Mouse (Mus musculus) yolk sac, embryonic 10.5 days (tissue): Measurements from ENCODE around the gene Dapl1.

Source experiments
- DNase-seq: peaks from one replicate; pipeline ENCODE4 v3.0.0-alpha.2; 2017; ENCODE audit warnings: low spot score

Gene Dapl1

GRCm38 (mm10) chr2:59536958-59537357 lies 52.5 kb downstream of the Dapl1 start:
- no peak for DNase-seq

- no peak for DNase-seq
These were observed 53.6 kb downstream of the Dapl1 start for GRCm38 (mm10) chr2:59538031-59538430.

- no peak for DNase-seq
These were observed 55.3 kb downstream of the Dapl1 start for GRCm38 (mm10) chr2:59539796-59540195.

GRCm38 (mm10) chr2:59541121-59541887 lies 56.9 kb downstream of the Dapl1 start:
- DNase-seq, result peak; percentile 71

GRCm38 (mm10) chr2:59543543-59544065 lies 59.2 kb downstream of the Dapl1 start:
- no peak for DNase-seq

GRCm38 (mm10) chr2:59544237-59544909 lies 59.9 kb downstream of the Dapl1 start:
- DNase-seq, result peak; percentile 38

- no peak for DNase-seq
These were observed 60.5 kb downstream of the Dapl1 start for GRCm38 (mm10) chr2:59545001-59545400.

GRCm38 (mm10) chr2:59547369-59548099 lies 63.1 kb downstream of the Dapl1 start:
- peak; percentile 56 for DNase-seq

- no peak for DNase-seq
These were observed 68.3 kb downstream of the Dapl1 start for GRCm38 (mm10) chr2:59552784-59553183.

- DNase-seq, result no peak
These were observed 70.0 kb downstream of the Dapl1 start for GRCm38 (mm10) chr2:59554373-59554940.
